Mouse (Mus musculus): ENCODE results near the gene Tll2. TPM values are rescaled to one million over a fixed set of nuclear protein-coding genes. Genes with fewer than 3 reads are reported as not detected.

The Tll2 gene
- polyA plus RNA-seq, 2 experiments from 2014 or later, result not detected

- no peak for ATAC-seq
Observed at GRCm38 (mm10) chr19:41154681-41155080, 52.0 kb downstream of the Tll2 start.

DNA sequence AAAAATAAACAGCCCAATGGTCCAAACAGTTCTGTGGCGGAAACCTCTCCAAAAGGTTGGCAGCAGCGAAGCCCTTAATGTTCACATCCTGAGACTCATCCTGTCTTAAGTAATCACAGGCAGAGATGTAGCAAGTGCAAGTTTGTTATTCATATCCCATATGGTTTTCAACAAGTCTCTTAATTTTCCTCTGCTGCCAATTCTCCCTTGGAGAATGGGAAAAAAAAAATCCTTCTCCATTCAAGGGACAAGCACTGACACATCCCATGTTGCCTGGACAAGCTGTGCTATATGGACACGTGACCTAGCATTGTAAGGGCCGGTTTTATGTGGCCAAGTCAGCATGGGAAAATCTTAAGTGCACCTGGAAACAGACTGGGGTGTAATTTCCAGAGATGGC is 54.2 kb downstream of the Tll2 start:
- no peak for ATAC-seq

DNA sequence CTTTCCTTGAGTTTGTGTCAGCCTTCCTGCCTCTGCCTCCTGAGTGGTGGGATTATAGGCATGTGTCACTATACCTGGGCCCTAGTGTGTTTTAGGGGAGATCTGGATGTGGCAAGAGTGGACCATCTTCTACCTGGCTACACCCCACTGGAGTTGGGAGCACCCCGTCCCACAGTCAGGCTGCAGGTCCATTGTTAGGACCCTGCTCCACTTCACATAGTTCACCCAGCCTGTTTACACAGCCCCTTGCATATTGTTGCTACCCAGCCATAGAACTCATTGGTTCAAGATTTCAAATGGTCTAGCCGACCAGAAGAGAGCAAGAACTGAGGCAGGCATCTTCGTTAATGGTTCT is 54.6 kb downstream of the Tll2 start:
- no peak for ATAC-seq

DNA sequence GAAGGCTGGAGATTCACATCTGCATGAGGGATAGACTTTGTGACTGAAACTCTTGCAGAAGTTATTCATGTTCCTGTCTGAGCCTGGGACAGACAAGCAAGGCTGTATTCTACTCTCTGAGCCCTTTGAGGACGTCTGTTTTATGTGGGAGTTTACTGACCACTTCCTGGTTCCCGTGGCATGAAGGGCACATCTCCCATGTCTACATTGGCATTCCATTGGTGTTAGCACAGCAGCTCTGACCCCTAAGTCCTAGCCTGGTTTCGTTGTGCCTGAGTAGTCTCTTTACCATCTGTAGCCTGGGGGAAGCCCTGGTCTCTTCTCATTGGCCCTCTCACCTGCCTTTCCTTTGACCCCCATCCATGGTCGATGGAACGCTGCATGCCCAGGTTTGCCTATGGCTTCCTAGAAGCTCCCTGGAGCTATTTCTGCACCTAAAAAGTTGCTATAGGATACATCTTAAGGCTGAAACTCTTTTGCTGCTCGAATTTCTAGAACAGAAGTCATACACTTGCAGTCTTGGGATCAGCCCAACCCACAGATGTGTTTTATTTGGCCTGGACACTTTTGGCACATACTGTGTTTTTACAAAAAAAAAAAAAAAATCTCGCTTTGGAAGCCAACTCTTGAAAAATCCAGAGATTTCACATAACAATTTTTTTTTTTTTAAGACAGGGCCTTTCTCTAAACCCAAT is 55.2 kb downstream of the Tll2 start:
- no peak for ATAC-seq

GRCm38 (mm10) chr19:41140961-41141360 is 65.7 kb downstream of the Tll2 start:
- no peak for ATAC-seq

GRCm38 (mm10) chr19:41139629-41140028 is 67.0 kb downstream of the Tll2 start:
- no peak for ATAC-seq

GRCm38 (mm10) chr19:41123009-41123408 is 83.6 kb downstream of the Tll2 start:
- ATAC-seq, result no peak

DNA sequence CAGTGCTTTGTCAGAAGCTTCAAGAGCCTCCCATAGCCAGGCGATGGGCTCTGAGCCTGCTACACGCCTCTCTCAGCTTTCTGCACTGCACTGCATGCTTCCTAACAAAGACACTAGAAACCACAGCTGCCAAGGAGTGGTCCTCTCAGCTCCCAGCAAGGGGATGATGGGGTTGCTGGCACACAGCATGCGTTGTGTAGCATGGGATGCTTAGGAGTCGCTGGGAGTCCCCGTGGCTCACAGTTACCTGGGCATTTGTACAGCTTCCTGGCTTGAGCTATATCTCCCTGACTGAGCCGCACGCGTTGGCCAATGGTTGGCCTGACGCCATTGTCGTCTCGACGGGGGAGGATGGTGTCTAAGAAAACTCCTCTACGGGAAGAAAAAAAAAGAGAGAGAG is 86.7 kb downstream of the Tll2 start:
- ATAC-seq, result no peak

DNA sequence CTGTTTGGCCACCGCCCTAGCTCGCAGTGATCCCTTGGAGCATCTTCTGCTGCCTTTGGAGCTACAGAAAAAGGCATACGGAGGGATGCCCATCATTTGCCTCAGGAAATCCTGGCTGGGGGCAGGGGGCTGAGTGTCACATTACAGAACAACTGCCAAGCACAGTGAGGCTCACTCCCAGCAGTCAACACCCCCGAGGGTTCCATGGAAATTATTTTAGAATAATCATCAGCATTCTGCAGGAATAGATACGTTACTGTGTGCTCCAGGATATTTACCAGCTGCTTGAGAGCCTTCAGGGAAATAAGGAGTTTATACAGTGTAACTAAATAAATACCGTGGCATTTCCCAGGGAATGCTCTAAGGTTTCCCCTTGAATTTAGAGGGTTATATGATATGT is 88.3 kb downstream of the Tll2 start:
- no peak for ATAC-seq

- no peak for ATAC-seq
Observed at GRCm38 (mm10) chr19:41117334-41117733, 89.3 kb downstream of the Tll2 start.

- ATAC-seq, result no peak
Observed at GRCm38 (mm10) chr19:41114611-41115010, 92.0 kb downstream of the Tll2 start.

DNA sequence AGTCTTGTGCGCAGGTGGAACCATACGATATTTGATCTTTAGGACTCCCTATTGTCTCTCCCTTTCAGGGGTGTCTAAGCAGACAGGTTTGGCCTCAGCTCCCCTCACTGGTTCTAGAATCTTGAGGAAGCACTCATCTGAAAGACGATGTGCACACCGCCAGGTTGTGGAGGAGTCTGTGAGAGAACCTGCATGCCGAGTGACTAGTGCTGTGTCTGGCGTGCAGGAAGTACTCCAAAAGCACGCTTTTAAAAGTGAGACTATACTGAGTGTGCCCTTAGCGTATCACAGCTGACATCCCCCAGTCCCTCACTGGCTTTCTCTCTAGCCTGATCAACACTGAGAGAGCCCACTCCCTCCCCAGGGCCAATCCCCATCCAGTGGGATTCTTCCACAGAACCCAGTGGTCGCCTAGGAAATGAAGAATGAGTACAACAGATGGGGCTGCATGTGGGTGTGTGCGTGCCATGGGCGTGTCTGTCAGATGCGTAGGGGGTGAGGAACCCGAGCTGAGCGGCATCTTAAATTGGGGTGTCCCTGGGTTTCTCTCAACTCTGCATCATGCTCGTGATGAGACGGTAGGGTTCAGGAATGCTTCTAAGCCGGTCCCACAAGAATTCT is 92.6 kb downstream of the Tll2 start:
- no peak for ATAC-seq

DNA sequence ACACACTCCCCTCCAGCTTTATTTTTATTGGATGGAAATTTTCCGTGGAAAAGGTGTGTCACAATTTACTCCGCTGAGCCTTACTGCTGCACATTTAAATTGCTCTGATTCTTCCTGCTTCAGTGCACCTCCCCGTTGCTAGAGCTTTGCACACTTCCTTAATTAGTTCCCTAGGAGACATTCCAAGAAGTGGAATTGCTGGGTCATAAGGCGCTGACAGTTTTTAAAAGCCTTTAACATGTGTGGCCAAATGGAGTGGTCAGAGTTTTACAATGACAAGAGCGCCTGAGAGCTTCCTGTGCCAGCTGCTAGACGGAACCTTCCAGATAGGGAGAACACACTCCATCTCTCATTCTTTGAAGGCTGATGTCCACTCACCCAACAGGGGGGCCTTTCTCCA is 94.0 kb downstream of the Tll2 start:
- ATAC-seq, result no peak

- ATAC-seq, result no peak
Observed at GRCm38 (mm10) chr19:41109991-41110390, 96.6 kb downstream of the Tll2 start.

- no peak for ATAC-seq
Observed at GRCm38 (mm10) chr19:41109496-41109895, 97.1 kb downstream of the Tll2 start.

DNA sequence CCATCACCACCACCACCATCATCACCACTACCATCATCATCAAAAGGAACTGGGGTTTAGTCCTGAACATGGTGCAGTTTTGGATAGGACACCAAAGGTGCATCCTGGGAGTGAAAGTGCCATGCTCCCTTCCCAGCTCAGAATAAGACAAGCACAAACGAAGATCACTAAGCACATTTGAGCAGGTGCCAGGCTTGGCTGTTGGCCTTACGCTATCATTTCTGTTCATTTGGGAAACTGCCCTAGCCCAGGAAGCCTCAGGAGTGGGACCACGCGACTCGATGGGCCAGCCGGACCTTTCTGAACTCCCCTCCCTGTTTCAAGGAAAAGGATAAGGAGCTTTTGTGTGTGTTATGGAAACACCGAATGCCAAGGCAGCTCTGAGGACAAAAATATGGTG is 98.0 kb downstream of the Tll2 start:
- ATAC-seq, result no peak

DNA sequence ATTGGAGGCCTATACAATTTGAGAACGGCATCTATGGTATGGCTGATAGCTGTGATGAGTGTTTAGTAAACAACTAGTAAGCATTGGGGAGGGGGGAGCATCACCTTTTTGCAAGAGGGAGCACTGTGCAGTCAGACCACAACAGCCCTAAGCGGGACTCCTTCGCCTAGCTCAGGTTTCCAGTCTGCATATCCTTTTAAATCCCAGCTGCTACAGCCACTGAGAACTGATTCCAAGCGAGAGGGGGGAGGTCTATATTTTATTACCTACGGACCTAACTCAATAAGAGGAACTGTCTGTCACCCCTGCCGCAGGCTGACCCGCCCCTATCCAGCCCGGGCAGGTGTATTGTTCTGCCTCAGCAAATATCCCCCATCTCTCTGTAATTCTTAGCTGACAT is 99.1 kb downstream of the Tll2 start:
- ATAC-seq, result no peak

DNA sequence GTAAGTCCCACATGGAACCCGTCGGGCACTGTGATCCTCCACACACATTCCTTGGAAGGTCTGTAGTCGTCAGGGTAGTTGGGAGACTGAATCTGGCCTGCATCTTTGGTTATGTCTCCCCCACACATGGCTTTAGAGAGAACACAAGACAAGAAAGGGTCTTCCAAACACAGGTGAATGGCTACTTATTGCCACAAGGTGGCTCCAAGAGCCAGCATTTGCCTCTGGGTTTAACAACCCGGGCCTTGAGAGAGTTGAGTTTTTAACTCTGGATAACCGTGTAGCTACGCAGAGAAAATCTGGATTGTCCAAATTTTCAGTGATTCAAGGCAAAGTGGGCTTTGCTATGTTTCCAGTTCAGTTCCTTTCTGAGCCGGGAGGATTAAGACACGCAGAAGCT is 101.7 kb downstream of the Tll2 start:
- ATAC-seq, result no peak

DNA sequence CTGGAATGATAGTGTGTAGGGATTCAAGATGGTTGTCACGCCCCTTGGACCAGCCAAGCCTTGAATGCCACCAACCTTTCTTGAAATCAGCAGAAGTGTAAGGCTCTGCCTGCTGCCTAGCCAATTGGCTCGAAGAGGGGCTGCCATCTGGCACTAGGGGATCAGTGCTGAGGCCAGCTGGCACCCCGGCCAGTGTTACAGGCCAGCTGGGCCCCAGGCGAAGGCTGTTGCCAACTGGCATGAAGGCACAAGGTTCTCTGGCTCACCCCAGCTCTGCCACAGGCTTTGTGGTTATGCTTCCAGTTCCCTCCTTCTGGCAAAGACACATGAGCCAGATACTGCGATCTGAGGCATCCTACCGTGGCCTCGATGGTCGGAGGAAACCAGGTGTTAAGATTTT is 105.2 kb downstream of the Tll2 start:
- ATAC-seq, result no peak

DNA sequence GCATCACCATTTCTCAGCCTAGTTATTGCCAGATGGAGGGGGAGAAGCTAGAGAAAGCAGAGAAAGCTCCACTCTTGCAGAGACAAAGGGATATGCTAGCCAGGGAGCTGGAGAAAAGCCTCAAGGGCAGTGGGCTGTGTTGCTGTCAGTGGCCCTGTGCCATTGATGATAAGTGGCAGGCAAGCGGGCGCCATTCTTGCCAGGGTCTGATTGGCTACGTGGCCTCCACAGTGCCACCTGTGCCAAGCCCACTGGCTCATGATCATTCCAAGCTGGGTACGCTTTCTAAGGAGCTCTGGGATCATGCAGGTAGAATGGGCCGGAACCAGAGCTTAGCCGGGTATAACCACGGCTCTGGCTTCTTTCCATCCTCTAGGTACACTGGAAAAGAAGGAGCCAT is 105.8 kb downstream of the Tll2 start:
- ATAC-seq, result no peak

DNA sequence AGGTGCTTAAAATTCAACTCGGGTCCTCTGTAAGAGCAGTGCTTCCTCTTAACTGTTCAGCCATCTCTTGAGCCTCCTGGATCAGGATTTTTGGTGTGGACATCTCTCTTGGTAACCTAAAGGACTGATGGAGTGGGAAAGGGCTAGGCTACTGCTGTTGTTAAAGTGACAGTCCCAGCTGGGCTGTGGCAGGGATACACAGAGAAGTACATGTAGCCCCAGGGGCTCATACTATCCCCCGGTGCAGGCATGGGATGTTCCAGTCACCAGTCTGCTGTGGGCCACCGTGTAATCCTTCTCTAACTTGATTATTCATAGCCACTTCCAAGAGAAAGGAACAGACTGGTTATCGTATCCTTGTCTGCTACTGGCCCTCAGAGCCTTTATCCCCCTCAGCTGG is 109.6 kb downstream of the Tll2 start:
- no peak for ATAC-seq

DNA sequence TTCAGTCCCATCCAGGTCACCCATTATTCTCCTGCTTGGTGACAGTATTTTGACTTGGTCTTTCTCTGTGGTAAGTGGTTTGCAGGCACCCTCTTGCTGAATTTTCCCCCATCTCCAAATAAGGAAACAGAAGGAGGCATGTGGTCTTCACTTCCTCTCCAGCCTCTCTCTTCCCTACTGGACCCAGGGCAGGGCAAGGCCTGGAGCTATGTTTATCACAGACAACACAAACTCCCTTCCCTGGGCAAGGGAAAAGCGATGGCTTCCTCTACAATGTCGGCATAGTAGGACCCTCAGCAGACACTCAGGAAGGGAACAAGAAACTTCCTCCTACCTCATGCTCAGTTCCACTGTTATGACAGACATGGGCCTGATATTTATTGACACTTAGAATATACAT is 114.7 kb downstream of the Tll2 start:
- ATAC-seq, result no peak

- no peak for ATAC-seq
Observed at GRCm38 (mm10) chr19:41089833-41090232, 116.8 kb downstream of the Tll2 start.

- no peak for ATAC-seq
Observed at GRCm38 (mm10) chr19:41088491-41088890, 118.1 kb downstream of the Tll2 start.

- ATAC-seq, result no peak
Observed at GRCm38 (mm10) chr19:41087901-41088300, 118.7 kb downstream of the Tll2 start.

Measured in activated CD4-positive, CD25-positive, alpha-beta regulatory T cell, adult 4 months (primary cell).